In the genomic region with DNA sequence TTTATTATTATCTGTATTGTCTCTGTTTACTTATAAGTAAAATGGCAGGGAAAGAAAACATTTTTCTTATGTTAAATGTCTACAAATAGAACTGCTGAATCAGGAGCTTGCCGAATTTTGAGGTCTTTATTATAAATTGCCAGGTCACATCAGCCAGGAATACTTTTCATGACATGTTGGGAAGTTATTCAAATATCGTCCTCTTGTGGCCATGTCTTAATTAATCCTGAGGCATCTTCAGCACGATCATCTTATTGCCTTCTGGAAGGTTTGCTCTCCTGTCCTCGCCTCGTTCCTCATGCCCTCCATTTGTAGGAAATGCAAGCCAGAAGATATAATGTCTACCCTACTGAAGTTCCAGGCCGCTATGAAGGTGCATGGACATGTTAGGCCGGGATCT, we compare ENCODE assay signal across 23 mouse cellular contexts.
DNase-seq lines count a peak whose midpoint lies in the region; ATAC-seq and TF ChIP-seq lines count a peak whose summit lies in the region.
"Had no signal": no experiment of that assay in that cellular context is flagged by ENCODE, and none has a peak within 500 bp of the region (broad histone marks: within the 10 kb centered on the region; RNA-seq: fewer than 3 reads in every experiment).

No protein-coding gene starts in this region.

- no peak for TF ChIP-seq POLR2A in lung, adult 2 months (IDR thresholded peaks at IDR 0.05; ENCODE audit: borderline replicate concordance, extremely low read depth, low read depth, low read length)
- TF ChIP-seq POLR2A in cortical plate, adult 2 months (IDR thresholded peaks at IDR 0.05; ENCODE audit: extremely low read depth, insufficient read depth, low read length) = no peak

- H3K27me3 ChIP-seq in intestine, postnatal 0 days (replicated peaks; ENCODE audit: control insufficient read depth, insufficient read depth, low read length) = no peaks in the 10 kb centered on the region
- H3K27me3 ChIP-seq in intestine, embryonic 16.5 days (replicated peaks; ENCODE audit: control insufficient read depth, insufficient read depth, low read length) = no peaks in the 10 kb centered on the region
- H3K27me3 ChIP-seq: forebrain, embryonic 15.5 days; hindbrain, embryonic 15.5 days; Patski had no signal

- no peak for ATAC-seq in intestine, postnatal 0 days
- ATAC-seq in intestine, embryonic 16.5 days = no peak
- ATAC-seq: activated CD4-positive, CD25-positive, alpha-beta regulatory T cell, adult 4 months; forebrain, embryonic 15.5 days; inflammation-experienced regulatory T-cells, adult 6 months had no signal

- intact Hi-C loops in gastrocnemius, adult 2 months (cut with DNase I) = no loop called here

- H3K4me3 ChIP-seq in gastrocnemius, adult 2 months = no peak overlapping the region
- H3K4me3 ChIP-seq in intestine, postnatal 0 days (ENCODE audit: low read depth, low read length) = no peak overlapping the region
- no peak overlapping the region for H3K4me3 ChIP-seq in intestine, embryonic 16.5 days (ENCODE audit: low read length)
- no peak overlapping the region for H3K4me3 ChIP-seq in lung, adult 2 months (replicated peaks; ENCODE audit: extremely low read depth, low read depth, low read length)
- no peak overlapping the region for H3K4me3 ChIP-seq in cortical plate, adult 2 months (ENCODE audit: insufficient read depth, low read length)
- H3K4me3 ChIP-seq: embryonic facial prominence, embryonic 15.5 days; erythroblast, embryonic 14.5 days; forebrain, embryonic 10.5 days; forebrain, embryonic 15.5 days; heart, embryonic 10.5 days; hindbrain, embryonic 10.5 days; hindbrain, embryonic 15.5 days had no signal

- WGBS in intestine, postnatal 0 days = 87% methylated on average over 7 of the region's 7 CpGs
- 86% methylated on average over 7 of the region's 7 CpGs for WGBS in intestine, embryonic 16.5 days
- WGBS in lung, adult 2 months = 78% methylated on average over 7 of the region's 7 CpGs

- DNase-seq in gastrocnemius, adult 2 months = no peak
- no peak for DNase-seq in gastrocnemius, postnatal 4 days (ENCODE audit: low spot score in 2 of 2)
- DNase-seq in lung, adult 2 months = no peak
- no peak for DNase-seq in lung, postnatal 4 days
- no peak for DNase-seq in ovary, postnatal 10 days (ENCODE audit: low spot score)
- DNase-seq: adrenal gland, postnatal 14 days; cerebellum, adult 11-12 months; cerebellum, postnatal 10 days; embryo, embryonic 11 days; gastrocnemius, postnatal 14 days had no signal

- H3K4me1 ChIP-seq in intestine, postnatal 0 days (replicated peaks; ENCODE audit: control insufficient read depth, insufficient read depth, low read length) = no peaks in the 10 kb centered on the region
- H3K4me1 ChIP-seq in intestine, embryonic 16.5 days (ENCODE audit: control insufficient read depth, insufficient read depth, low read length) = peaks cover 7% of the 10 kb centered on the region
- H3K4me1 ChIP-seq in lung, adult 2 months (ENCODE audit: control insufficient read depth, insufficient read depth, low read length) = peaks cover 8% of the 10 kb centered on the region; the same call in 1 of the 2 replicates
- peaks cover 2% of the 10 kb centered on the region for H3K4me1 ChIP-seq in cortical plate, adult 2 months (ENCODE audit: control insufficient read depth, insufficient read depth, low read length)

- no peak overlapping the region for H3K4me2 ChIP-seq in intestine, postnatal 0 days (replicated peaks; ENCODE audit: low read depth)
- no peak overlapping the region for H3K4me2 ChIP-seq in intestine, embryonic 16.5 days (ENCODE audit: low read depth, low read length)
- H3K4me2 ChIP-seq: embryonic facial prominence, embryonic 15.5 days; forebrain, embryonic 15.5 days; hindbrain, embryonic 15.5 days had no signal

- H3K27ac ChIP-seq in gastrocnemius, adult 2 months = no peak overlapping the region
- H3K27ac ChIP-seq in intestine, postnatal 0 days (ENCODE audit: low read depth, low read length) = no peak overlapping the region
- H3K27ac ChIP-seq in intestine, embryonic 16.5 days (ENCODE audit: low read length) = no peak overlapping the region
- no peak overlapping the region for H3K27ac ChIP-seq in cortical plate, adult 2 months (ENCODE audit: insufficient read depth, low read length)
- H3K27ac ChIP-seq: embryonic facial prominence, embryonic 15.5 days; forebrain, embryonic 10.5 days; forebrain, embryonic 15.5 days; heart, embryonic 10.5 days; hindbrain, embryonic 10.5 days; hindbrain, embryonic 15.5 days had no signal

- no peaks in the 10 kb centered on the region for H3K9me3 ChIP-seq in intestine, postnatal 0 days (ENCODE audit: control insufficient read depth)
- H3K9me3 ChIP-seq in intestine, embryonic 16.5 days (ENCODE audit: control insufficient read depth, low read length) = no peaks in the 10 kb centered on the region
- H3K9me3 ChIP-seq: embryonic facial prominence, embryonic 15.5 days; forebrain, embryonic 10.5 days; forebrain, embryonic 15.5 days; heart, embryonic 10.5 days; hindbrain, embryonic 10.5 days; hindbrain, embryonic 15.5 days had no signal

- peak; percentile 27; the same call in 1 of the 2 replicates for TF ChIP-seq CTCF in gastrocnemius, adult 2 months (IDR thresholded peaks at IDR 0.05)
- TF ChIP-seq CTCF in intestine, postnatal 0 days (IDR thresholded peaks at IDR 0.05; ENCODE audit: low read depth) = peak; percentile 31
- peak; percentile 10; the same call in 1 of the 2 replicates for TF ChIP-seq CTCF in lung, adult 2 months (IDR thresholded peaks at IDR 0.05; ENCODE audit: insufficient read depth, low read length)
- TF ChIP-seq CTCF in cortical plate, adult 2 months (IDR thresholded peaks at IDR 0.05; ENCODE audit: extremely low read depth, insufficient read depth, low read length) = 0 out of 2 replicates have a peak, but pooled peaks have one; percentile 12

- H3K36me3 ChIP-seq in intestine, postnatal 0 days (ENCODE audit: control insufficient read depth, insufficient read depth) = no peaks in the 10 kb centered on the region
- H3K36me3 ChIP-seq in intestine, embryonic 16.5 days (ENCODE audit: control insufficient read depth, insufficient read depth, low read length) = no peaks in the 10 kb centered on the region
- H3K36me3 ChIP-seq: embryonic facial prominence, embryonic 15.5 days; forebrain, embryonic 10.5 days; forebrain, embryonic 15.5 days; heart, embryonic 10.5 days; hindbrain, embryonic 10.5 days; hindbrain, embryonic 15.5 days had no signal

- no peak overlapping the region for H3K9ac ChIP-seq in intestine, postnatal 0 days (ENCODE audit: low read depth, low read length)
- no peak overlapping the region for H3K9ac ChIP-seq in intestine, embryonic 16.5 days (ENCODE audit: low read depth, low read length)
- H3K9ac ChIP-seq: embryonic facial prominence, embryonic 15.5 days; forebrain, embryonic 15.5 days; hindbrain, embryonic 15.5 days had no signal
